Mouse (Mus musculus): Measurements from ENCODE around the gene Mbtd1. TPM values are rescaled to one million over a fixed set of nuclear protein-coding genes. Genes with fewer than 3 reads are reported as not detected.

Mbtd1 gene
- polyA plus RNA-seq, 1 experiment, result 4.8 TPM

DNA sequence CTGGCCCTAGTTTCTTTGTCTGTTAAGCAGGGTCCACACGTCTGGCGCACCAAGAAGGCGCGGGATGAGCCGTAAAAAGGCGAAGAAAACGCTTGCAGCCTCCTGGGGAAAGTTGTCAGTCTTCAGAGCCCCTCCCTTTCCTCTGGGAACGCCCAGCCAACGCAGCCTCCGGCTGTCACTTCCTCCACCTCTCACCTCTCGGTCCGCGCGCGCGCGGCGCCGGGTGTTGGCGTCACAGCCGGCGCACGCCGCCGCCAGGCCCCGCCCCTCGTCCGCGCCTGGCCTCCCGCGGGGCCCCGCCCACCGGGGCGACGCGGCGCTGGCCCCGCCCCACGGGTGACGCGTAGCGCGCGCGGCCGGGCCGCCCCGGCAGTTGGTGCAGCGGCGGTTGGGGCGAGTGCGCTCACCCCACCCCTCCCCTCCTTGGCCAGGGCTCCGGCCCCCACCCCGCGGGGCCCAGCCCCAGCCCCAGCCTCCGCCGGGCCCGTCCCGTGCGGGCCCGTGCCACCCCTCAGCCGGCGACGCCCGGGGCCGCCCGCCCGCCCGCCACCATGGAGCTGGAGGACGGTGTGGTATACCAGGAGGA lies 110.2 kb downstream of the Mbtd1 start, which contains the start of gene Spag9:
Gene Spag9, plus strand, starts transcription at position 372 of the 586 bp plus-strand sequence.
- DNase-seq, result peak; percentile 88
- WGBS, result under 1% methylated on average over 59 of the region's 70 CpGs
- TF ChIP-seq POLR2A (IDR thresholded peaks at IDR 0.05; ENCODE audit: borderline replicate concordance, extremely low read depth, low read depth, low read length), result peak; percentile 99
- TF ChIP-seq CTCF (IDR thresholded peaks at IDR 0.05; ENCODE audit: insufficient read depth, low read length), result no peak
- Histone ChIP-seq H3K4me3 (replicated peaks; ENCODE audit: extremely low read depth, low read depth, low read length) (peak within 1 kb of the TSS; percentile 83), H3K4me1 (ENCODE audit: control insufficient read depth, insufficient read depth, low read length) (peaks cover 13% of the 10 kb centered on the region)

Other genes with a start within 250 kb of the Mbtd1 start
- 2.5 and 3.6 TPM in 2 replicates for gene Utp18, start 86 bp upstream of the Mbtd1 start, polyA plus RNA-seq (2012; rRNA removed)
- 107 and 124 TPM in 2 replicates for gene Nme2, start 70.4 kb downstream of the Mbtd1 start, polyA plus RNA-seq (2012; rRNA removed)
- gene Gm20390, start 82.4 kb downstream of the Mbtd1 start, polyA plus RNA-seq (2012; rRNA removed), result 8.2 and 8.5 TPM in 2 replicates
- 42.7 and 73.7 TPM in 2 replicates for gene Nme1, start 82.7 kb downstream of the Mbtd1 start, polyA plus RNA-seq (2012; rRNA removed)
- 23.1 and 33.9 TPM in 2 replicates for gene Spag9, start 110.2 kb downstream of the Mbtd1 start, polyA plus RNA-seq (2012; rRNA removed)

Data from lung, adult 2 months (tissue).